Mouse (Mus musculus) thymus, adult 2 months (tissue): ENCODE data around the gene Gbf1.

ENCODE experiments used
- CTCF ChIP-seq: fragments of 200-500 bp; IDR thresholded peaks from 2 replicates; pipeline ENCODE4 v1.5.1; 2012; ENCODE audit warnings: mild to moderate bottlenecking, control low read depth, low read length, moderate library complexity, borderline replicate concordance; ENCODE audit not compliant: control insufficient read depth, poor library complexity, insufficient read depth; ENCODE audit errors: extremely low read depth
- POLR2A ChIP-seq: fragments of 200-500 bp; IDR thresholded peaks from 2 replicates; pipeline ENCODE4 v1.6.1; 2012; ENCODE audit warnings: mild to moderate bottlenecking, low read length, control low read depth, moderate library complexity; ENCODE audit not compliant: control insufficient read depth, poor library complexity, insufficient read depth; ENCODE audit errors: extremely low read depth

GRCm38 (mm10) chr19:46110781-46111180, 41.5 kb upstream of the Gbf1 start:
- TF ChIP-seq POLR2A (no peak), CTCF (no peak)
